Mouse (Mus musculus): ENCODE data around the gene Ppp6r2. TPM values are rescaled to one million over a fixed set of nuclear protein-coding genes. Genes with fewer than 3 reads are reported as not detected.

Ppp6r2 gene
- polyA plus RNA-seq, 1 experiment = 299 TPM

GRCm38 (mm10) chr15:89181561-89182270 lies 29.6 kb upstream of the Ppp6r2 start:
- H3K4me3 ChIP-seq (ENCODE audit: control insufficient read depth, insufficient read depth, low read length) = no peak overlapping the region
- no peak for DNase-seq
- H3K36me3 ChIP-seq (ENCODE audit: control insufficient read depth, insufficient read depth, low read length) = no peaks in the 10 kb centered on the region
- peaks cover 20% of the 10 kb centered on the region; the same call in 1 of the 2 replicates for H3K4me1 ChIP-seq (replicated peaks; ENCODE audit: control insufficient read depth, insufficient read depth, low read length)
- peaks cover 5% of the 10 kb centered on the region; the same call in 1 of the 2 replicates for H3K27me3 ChIP-seq (ENCODE audit: control insufficient read depth, insufficient read depth, low read length)
- no peak for TF ChIP-seq CTCF (IDR thresholded peaks at IDR 0.05; ENCODE audit: borderline replicate concordance, control insufficient read depth, extremely low read depth, insufficient read depth, low read length, poor library complexity)
- no peak for TF ChIP-seq POLR2A (IDR thresholded peaks at IDR 0.05; ENCODE audit: control insufficient read depth, extremely low read depth, insufficient read depth, low read length, poor library complexity)
- WGBS = 39% methylated on average over 10 of the region's 10 CpGs
- no peak overlapping the region for H3K27ac ChIP-seq (ENCODE audit: control insufficient read depth, insufficient read depth, low read length)

GRCm38 (mm10) chr15:89182328-89182741 lies 29.0 kb upstream of the Ppp6r2 start:
- H3K27me3 ChIP-seq (ENCODE audit: control insufficient read depth, insufficient read depth, low read length) = peaks cover 5% of the 10 kb centered on the region; the same call in 1 of the 2 replicates
- no peaks in the 10 kb centered on the region for H3K36me3 ChIP-seq (ENCODE audit: control insufficient read depth, insufficient read depth, low read length)
- H3K27ac ChIP-seq (ENCODE audit: control insufficient read depth, insufficient read depth, low read length) = no peak overlapping the region
- DNase-seq = no peak
- peaks cover 14% of the 10 kb centered on the region; the same call in 1 of the 2 replicates for H3K4me1 ChIP-seq (replicated peaks; ENCODE audit: control insufficient read depth, insufficient read depth, low read length)
- WGBS = 58% methylated on average over 6 of the region's 6 CpGs
- no peak overlapping the region for H3K4me3 ChIP-seq (ENCODE audit: control insufficient read depth, insufficient read depth, low read length)
- TF ChIP-seq CTCF (IDR thresholded peaks at IDR 0.05; ENCODE audit: borderline replicate concordance, control insufficient read depth, extremely low read depth, insufficient read depth, low read length, poor library complexity) = no peak
- TF ChIP-seq POLR2A (IDR thresholded peaks at IDR 0.05; ENCODE audit: control insufficient read depth, extremely low read depth, insufficient read depth, low read length, poor library complexity) = no peak

- Histone ChIP-seq H3K4me1 (replicated peaks; ENCODE audit: control insufficient read depth, insufficient read depth, low read length) (peaks cover 13% of the 10 kb centered on the region; the same call in 1 of the 2 replicates), H3K36me3 (ENCODE audit: control insufficient read depth, insufficient read depth, low read length) (no peaks in the 10 kb centered on the region), H3K27ac (ENCODE audit: control insufficient read depth, insufficient read depth, low read length) (no peak overlapping the region), H3K4me3 (ENCODE audit: control insufficient read depth, insufficient read depth, low read length) (no peak overlapping the region), H3K27me3 (ENCODE audit: control insufficient read depth, insufficient read depth, low read length) (peaks cover 5% of the 10 kb centered on the region; the same call in 1 of the 2 replicates)
- no peak for DNase-seq
- TF ChIP-seq CTCF (IDR thresholded peaks at IDR 0.05; ENCODE audit: borderline replicate concordance, control insufficient read depth, extremely low read depth, insufficient read depth, low read length, poor library complexity) = no peak
- no peak for TF ChIP-seq POLR2A (IDR thresholded peaks at IDR 0.05; ENCODE audit: control insufficient read depth, extremely low read depth, insufficient read depth, low read length, poor library complexity)
- 92% methylated on average over 5 of the region's 5 CpGs for WGBS
Observed at GRCm38 (mm10) chr15:89182842-89183241, 28.5 kb upstream of the Ppp6r2 start.

GRCm38 (mm10) chr15:89184141-89184936 lies 27.0 kb upstream of the Ppp6r2 start:
- Histone ChIP-seq H3K4me3 (ENCODE audit: control insufficient read depth, insufficient read depth, low read length) (no peak overlapping the region), H3K27me3 (ENCODE audit: control insufficient read depth, insufficient read depth, low read length) (peaks cover 5% of the 10 kb centered on the region; the same call in 1 of the 2 replicates), H3K36me3 (ENCODE audit: control insufficient read depth, insufficient read depth, low read length) (no peaks in the 10 kb centered on the region), H3K27ac (ENCODE audit: control insufficient read depth, insufficient read depth, low read length) (no peak overlapping the region), H3K4me1 (replicated peaks; ENCODE audit: control insufficient read depth, insufficient read depth, low read length) (peaks cover 9% of the 10 kb centered on the region; the same call in 1 of the 2 replicates)
- TF ChIP-seq POLR2A (IDR thresholded peaks at IDR 0.05; ENCODE audit: control insufficient read depth, extremely low read depth, insufficient read depth, low read length, poor library complexity) (no peak), CTCF (IDR thresholded peaks at IDR 0.05; ENCODE audit: borderline replicate concordance, control insufficient read depth, extremely low read depth, insufficient read depth, low read length, poor library complexity) (no peak)
- 90% methylated on average over 5 of the region's 5 CpGs for WGBS
- no peak for DNase-seq

GRCm38 (mm10) chr15:89184937-89185227 lies 26.5 kb upstream of the Ppp6r2 start:
- H3K27ac ChIP-seq (ENCODE audit: control insufficient read depth, insufficient read depth, low read length) = no peak overlapping the region
- no peak overlapping the region for H3K4me3 ChIP-seq (ENCODE audit: control insufficient read depth, insufficient read depth, low read length)
- WGBS = 94% methylated on average over 5 of the region's 5 CpGs
- H3K4me1 ChIP-seq (replicated peaks; ENCODE audit: control insufficient read depth, insufficient read depth, low read length) = peaks cover 9% of the 10 kb centered on the region; the same call in 1 of the 2 replicates
- H3K36me3 ChIP-seq (ENCODE audit: control insufficient read depth, insufficient read depth, low read length) = no peaks in the 10 kb centered on the region
- TF ChIP-seq CTCF (IDR thresholded peaks at IDR 0.05; ENCODE audit: borderline replicate concordance, control insufficient read depth, extremely low read depth, insufficient read depth, low read length, poor library complexity) (no peak), POLR2A (IDR thresholded peaks at IDR 0.05; ENCODE audit: control insufficient read depth, extremely low read depth, insufficient read depth, low read length, poor library complexity) (no peak)
- no peak for DNase-seq
- peaks cover 5% of the 10 kb centered on the region; the same call in 1 of the 2 replicates for H3K27me3 ChIP-seq (ENCODE audit: control insufficient read depth, insufficient read depth, low read length)

- peak; percentile 25 for DNase-seq
- Histone ChIP-seq H3K36me3 (ENCODE audit: control insufficient read depth, insufficient read depth, low read length) (no peaks in the 10 kb centered on the region), H3K4me1 (replicated peaks; ENCODE audit: control insufficient read depth, insufficient read depth, low read length) (peaks cover 14% of the 10 kb centered on the region), H3K4me3 (ENCODE audit: control insufficient read depth, insufficient read depth, low read length) (no peak overlapping the region), H3K27ac (ENCODE audit: control insufficient read depth, insufficient read depth, low read length) (peak overlapping the region; percentile 45; the same call in 1 of the 2 replicates), H3K27me3 (ENCODE audit: control insufficient read depth, insufficient read depth, low read length) (no peaks in the 10 kb centered on the region)
- WGBS = 22% methylated on average over 6 of the region's 6 CpGs
- TF ChIP-seq CTCF (IDR thresholded peaks at IDR 0.05; ENCODE audit: borderline replicate concordance, control insufficient read depth, extremely low read depth, insufficient read depth, low read length, poor library complexity) (no peak), POLR2A (IDR thresholded peaks at IDR 0.05; ENCODE audit: control insufficient read depth, extremely low read depth, insufficient read depth, low read length, poor library complexity) (no peak)
Observed at GRCm38 (mm10) chr15:89195261-89195681, 16.1 kb upstream of the Ppp6r2 start.

Data from thymus, adult 2 months (tissue).